Mouse (Mus musculus): Measurements from ENCODE around the gene Pof1b. TPM values are rescaled to one million over a fixed set of nuclear protein-coding genes. Genes with fewer than 3 reads are reported as not detected.

The Pof1b gene
- polyA plus RNA-seq (2021; fragmentation: Nextera tagmentation) = 0.04 TPM in 1 of 2 replicates, not detected in the other
- long read RNA-seq, experiment 1 = 0 reads
- long read RNA-seq, experiment 2 = 0 reads

GRCm38 (mm10) chrX:112698508-112698907 is at the start of gene Pof1b:
Gene Pof1b, minus strand, starts transcription at chrX:112698651.

GRCm38 (mm10) chrX:112600511-112601305 is 97.7 kb downstream of the Pof1b start, which contains the start of gene Zfp711:
Gene Zfp711, plus strand, starts transcription at chrX:112600526.

Other genes with a start within 250 kb of the Pof1b start
- gene 2010106E10Rik, start 203.4 kb downstream of the Pof1b start, polyA plus RNA-seq (2021; fragmentation: Nextera tagmentation) = not detected in 2 replicates
- 4.4 and 6.2 TPM in 2 replicates for gene Zfp711, start 98.1 kb downstream of the Pof1b start, polyA plus RNA-seq (2021; fragmentation: Nextera tagmentation)

Measured in left cerebral cortex, adult 6 months (tissue).